Mouse (Mus musculus) cerebral cortex, adult 2 months (tissue): Measurements from ENCODE around the gene Tm6sf1.

Source experiments
- WGBS: fragments of 180-500 bp; shearing (Covaris S2); methylation state at CpG from one replicate; pipeline ENCODE4 v1.1.7; 2018; 5-methylcytosine and 5-hydroxymethylcytosine counted together

The Tm6sf1 gene

DNA sequence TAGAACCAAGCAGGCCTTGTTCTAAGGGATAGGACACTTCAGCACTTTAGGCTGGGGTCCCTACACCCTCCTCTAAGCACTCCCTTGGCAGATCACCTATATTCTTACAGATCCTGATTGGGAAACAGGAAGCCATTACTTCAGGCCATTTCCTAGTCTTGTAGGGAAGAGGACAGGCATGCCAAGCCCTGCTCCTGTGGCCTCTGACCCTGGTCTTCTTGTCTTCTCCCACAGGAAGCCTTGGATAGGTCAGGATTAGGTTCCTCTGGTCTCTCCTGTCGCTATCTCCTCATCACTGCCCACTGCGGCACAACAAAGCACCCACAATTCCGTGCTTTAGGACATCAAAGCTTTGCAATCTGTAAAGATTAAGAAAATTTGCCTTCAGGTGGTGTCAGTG lies 7.1 kb upstream of the Tm6sf1 start:
- WGBS, result 87% methylated on average over 3 of the region's 3 CpGs

GRCm38 (mm10) chr7:81854568-81855307 lies 4.1 kb upstream of the Tm6sf1 start:
- 33% methylated on average over 8 of the region's 8 CpGs for WGBS

DNA sequence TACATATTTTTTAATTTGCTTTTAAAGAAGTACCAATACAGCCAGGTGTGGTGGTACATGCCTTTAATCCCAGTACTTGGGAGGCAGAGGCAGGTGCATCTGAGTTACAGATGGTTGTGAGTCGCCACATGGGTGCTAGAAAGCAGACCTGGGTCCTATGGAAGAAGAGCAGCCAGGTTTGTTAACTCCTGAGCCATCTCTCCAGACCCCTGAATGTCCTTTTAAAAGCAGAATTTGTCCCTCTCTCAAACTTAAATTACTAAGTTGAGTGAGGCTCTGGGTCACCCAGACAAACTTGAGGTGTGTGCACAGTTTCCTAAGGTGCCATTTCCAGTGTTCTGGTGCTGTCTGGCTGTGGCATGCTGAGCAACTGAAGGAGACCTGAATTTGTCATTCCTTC lies 3.1 kb upstream of the Tm6sf1 start, which contains the start of gene Gm10160:
TSS of gene Gm10160 (minus strand) at position 101 of the 400 bp plus-strand sequence.
- 90% methylated on average over 1 of the region's 1 CpGs for WGBS

DNA sequence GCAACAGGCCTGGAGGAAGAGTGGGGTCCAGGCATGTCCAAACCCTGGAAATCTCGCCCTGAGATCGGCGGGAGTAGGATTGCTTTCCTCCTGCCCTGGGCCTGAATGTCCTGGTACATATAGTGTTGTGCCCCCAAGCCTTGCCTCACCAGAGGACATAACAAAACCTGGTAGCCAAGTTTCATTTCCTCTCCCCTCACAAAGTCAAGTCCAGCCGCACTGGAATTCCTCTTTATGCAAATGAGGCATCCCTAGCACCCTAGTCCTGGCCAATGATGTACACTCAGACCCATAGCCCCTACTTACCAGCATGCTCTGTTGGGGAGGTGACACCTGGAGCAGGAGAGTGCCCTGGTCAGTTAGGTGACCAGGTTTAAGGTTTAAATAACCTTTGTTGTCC lies 2.6 kb upstream of the Tm6sf1 start:
- WGBS, result 83% methylated on average over 4 of the region's 4 CpGs

DNA sequence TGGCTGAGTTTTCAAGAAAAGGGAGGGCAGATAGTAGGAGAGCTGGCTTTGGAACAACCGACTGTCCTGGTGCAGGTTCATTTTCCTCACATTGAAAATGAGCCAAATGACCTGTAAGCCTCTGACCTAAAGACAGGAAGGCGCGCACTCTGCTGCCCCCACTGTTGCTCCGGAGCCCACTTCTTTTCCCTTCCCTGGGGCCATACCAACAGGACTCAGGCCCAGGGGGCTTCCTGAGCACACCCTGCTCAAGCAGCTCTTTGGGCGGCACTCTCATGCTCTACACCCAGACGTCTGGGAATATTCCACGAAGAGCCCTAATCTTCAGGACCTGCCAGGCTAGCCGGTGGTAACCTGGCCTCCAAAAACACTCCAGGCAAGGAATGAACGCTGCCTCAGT lies 565 bp upstream of the Tm6sf1 start:
- 41% methylated on average over 9 of the region's 9 CpGs for WGBS

GRCm38 (mm10) chr7:81860071-81860470 lies 1.3 kb downstream of the Tm6sf1 start:
- WGBS, result 31% methylated on average over 11 of the region's 11 CpGs

- WGBS, result 36% methylated on average over 5 of the region's 5 CpGs
Measured at GRCm38 (mm10) chr7:81860996-81861395, 2.2 kb downstream of the Tm6sf1 start.

DNA sequence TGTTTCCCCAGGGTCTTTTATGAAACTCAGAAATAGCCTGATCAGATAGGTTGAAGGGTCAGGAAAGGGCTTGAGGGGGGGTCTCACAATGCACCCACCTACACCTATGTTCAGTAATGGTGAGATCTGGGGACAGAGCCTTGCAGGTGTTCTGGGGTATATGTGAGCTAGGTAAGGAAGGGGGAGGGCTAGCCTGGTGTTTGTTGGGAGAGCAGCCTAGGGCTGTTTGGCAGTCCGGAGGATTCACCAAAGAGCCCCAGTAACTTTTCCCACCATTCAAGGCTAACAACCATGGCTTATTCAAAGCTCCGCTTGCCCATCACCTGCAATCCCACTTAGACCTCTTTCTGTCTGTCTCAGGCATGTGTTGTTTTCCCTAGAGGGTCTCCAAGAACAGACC lies 2.7 kb downstream of the Tm6sf1 start:
- 91% methylated on average over 2 of the region's 2 CpGs for WGBS

DNA sequence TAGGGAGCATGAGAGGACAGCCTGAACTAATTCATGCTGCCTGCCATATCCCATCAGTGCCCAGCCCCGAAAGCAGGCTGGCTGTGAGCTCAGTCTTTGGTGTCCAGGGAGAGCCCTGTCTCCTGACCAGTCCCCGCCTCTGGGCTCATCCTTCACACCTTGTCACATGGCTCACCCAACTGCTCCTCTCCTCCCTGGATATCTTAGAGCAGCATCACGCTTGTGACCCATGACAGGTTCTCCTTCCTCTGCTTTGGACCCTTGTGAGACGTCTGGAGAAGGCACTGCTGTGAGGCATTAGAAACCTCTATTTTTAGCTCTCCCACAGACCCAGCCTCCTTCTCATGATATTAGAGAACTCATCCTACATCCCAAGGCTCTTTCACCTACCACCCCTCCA lies 3.1 kb downstream of the Tm6sf1 start:
- 73% methylated on average over 4 of the region's 4 CpGs for WGBS

GRCm38 (mm10) chr7:81862587-81863583 lies 4.1 kb downstream of the Tm6sf1 start:
- 67% methylated on average over 24 of the region's 24 CpGs for WGBS

- WGBS, result 89% methylated on average over 6 of the region's 6 CpGs
Measured at GRCm38 (mm10) chr7:81864552-81864951, 5.8 kb downstream of the Tm6sf1 start.

GRCm38 (mm10) chr7:81865937-81866336 lies 7.1 kb downstream of the Tm6sf1 start:
- 97% methylated on average over 6 of the region's 6 CpGs for WGBS

- WGBS, result 90% methylated on average over 9 of the region's 9 CpGs
Measured at GRCm38 (mm10) chr7:81867231-81867930, 8.6 kb downstream of the Tm6sf1 start.

DNA sequence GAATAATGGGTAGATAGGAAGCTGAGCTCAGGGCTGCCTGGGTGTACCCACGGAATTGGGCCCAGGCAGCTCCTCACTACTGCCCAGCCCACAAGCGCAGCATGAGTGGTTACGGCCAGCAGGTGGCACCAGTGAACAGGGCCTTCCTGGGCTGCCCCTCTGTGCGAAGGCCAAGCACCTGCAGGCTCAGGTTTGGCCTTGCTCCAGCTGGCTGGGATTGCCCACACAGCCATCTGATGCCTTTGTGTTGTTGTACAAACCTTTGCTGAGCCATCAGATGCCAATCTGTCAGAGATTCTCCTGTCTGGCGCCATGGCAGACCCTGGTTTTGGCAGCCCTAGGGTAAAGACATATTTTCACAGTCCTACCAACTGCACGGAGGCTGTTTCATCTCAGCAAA lies 9.4 kb downstream of the Tm6sf1 start:
- WGBS, result 29% methylated on average over 6 of the region's 6 CpGs

DNA sequence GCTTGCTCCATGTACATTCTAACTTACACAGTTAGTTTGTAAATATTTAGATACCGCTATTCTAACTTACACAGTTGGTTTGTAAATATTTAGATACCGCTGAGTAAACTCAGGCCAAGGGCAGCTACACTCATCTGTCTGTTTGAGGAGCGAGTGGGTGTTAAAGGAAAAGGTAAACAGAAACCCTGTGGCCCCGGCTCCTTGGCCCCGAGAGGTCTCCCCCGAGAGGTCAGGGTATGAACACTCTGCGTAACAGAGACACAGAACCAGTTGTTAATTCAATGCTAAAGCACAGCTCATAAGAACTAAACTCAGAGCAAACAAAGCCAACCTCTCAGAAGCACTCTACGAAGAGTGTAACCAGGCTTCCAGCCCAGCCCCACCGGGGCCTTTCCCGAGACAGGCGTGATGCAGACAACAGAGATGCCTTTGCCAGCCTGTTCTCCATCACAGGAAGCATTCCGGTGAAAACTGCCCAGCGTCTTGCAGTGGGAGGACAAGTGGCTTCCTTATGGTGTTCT lies 13.8 kb downstream of the Tm6sf1 start:
- WGBS, result 67% methylated on average over 13 of the region's 13 CpGs

DNA sequence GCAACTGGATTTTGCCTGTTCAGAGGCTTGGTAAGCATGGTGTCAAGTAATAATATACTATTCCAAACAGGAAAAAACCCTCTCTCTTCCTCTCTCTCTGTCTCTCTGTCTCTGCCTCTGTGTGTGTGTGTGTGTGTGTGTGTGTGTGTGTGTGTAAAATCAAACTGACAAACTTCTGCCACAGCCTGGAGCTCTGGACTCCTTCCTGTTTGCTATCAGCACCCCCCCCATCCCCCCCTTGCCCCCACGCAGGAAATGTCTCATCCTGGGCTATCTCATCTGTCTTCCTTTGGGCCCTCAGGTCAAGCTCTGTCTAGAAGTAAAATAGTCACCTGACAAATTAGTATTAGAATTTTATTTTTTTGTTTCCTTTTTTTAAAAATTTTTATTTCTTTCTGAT lies 15.0 kb downstream of the Tm6sf1 start:
- 67% methylated on average over 1 of the region's 1 CpGs for WGBS

DNA sequence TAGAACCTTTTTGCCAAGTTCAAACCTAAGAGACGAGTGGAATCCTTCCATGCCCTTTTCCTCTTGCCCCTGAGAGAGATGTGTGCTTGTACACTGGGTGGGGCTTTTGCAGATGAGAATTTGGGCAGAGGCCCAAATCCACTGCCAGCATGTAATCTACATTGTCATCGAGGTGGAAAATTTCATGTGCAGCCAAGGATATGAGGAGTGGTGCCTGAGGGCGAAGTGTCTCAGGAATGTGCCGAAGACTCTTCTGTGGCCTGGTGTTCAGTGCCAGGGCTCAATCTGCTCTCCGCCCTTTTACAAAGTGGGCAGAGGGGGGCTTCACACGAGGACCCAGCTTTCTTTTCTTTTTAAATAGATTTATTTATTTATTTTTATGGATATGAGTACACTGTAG lies 15.8 kb downstream of the Tm6sf1 start:
- 48% methylated on average over 6 of the region's 6 CpGs for WGBS

GRCm38 (mm10) chr7:81875372-81875771 lies 16.6 kb downstream of the Tm6sf1 start:
- 42% methylated on average over 9 of the region's 9 CpGs for WGBS

DNA sequence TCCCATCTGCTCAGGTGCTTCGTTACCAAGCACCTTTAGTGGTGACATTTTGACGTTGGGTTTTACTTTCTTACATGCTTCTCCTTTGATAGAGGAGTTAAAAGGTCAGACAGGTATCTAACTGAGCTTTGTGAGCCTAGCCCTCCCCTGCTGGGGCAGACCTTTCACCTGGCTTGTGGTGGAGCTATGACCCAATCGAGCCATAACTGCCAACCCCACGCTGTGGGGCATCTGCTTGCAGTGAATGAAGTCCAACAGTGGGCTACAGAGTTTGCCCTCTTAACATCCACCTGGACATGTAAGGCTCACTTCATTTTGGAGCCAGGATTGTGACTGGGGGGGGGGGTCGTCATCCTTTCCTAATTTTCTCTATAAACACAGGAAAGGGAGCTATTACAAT lies 21.5 kb downstream of the Tm6sf1 start:
- 87% methylated on average over 5 of the region's 5 CpGs for WGBS

DNA sequence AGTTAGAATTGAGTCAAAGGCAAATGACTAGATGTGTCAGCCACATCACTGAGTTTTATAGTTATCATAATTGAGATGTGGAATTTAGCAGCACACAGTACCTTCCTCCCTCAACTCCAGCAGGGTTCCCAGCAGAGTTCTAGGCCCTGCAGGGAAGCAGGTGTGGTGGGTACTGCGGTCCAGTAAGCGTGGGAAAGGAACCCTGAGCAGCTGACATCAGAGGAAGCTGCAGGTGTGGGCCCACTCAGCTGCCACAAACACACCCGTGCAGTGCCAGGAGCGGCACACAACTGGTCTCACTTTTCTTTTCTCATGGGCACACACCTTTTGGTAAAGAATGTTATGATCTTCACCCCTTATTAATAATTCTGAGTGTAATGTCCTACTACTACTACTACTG lies 22.0 kb downstream of the Tm6sf1 start:
- WGBS, result 88% methylated on average over 4 of the region's 4 CpGs

DNA sequence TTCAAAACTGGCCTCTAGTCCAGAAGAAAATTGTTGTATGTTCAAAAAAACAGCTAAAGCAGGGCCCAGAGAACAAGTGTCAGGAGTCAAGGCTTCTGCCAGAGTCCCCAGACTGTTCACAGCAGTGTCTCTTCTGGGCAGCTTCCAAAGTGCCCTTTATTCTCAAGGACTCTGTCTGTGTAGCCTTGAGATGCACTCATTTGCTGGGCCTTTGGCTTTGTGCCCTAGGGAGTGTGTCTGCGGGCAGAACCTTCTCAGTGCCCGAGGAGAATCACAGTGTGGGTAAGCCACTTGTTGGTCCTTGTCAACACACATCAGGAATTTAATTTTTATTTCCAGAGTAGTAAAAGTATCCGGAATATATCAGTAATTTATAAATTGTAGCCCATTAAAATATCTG lies 22.8 kb downstream of the Tm6sf1 start:
- 58% methylated on average over 3 of the region's 3 CpGs for WGBS

GRCm38 (mm10) chr7:81885128-81885527 lies 26.3 kb downstream of the Tm6sf1 start:
- 58% methylated on average over 4 of the region's 4 CpGs for WGBS
